Mouse (Mus musculus) MEL (cell line): ENCODE data around the gene Brpf1.

Experiments used
- CTCF ChIP-seq, 3 experiments: IDR thresholded peaks in 2 of 3; conservative IDR thresholded peaks in 1 of 3; 2 replicates each; pipeline ENCODE4 v1.5.1; 2011 to 2012; ENCODE audit warnings: low read length in 3 of 3, low read depth in 2 of 3, mild to moderate bottlenecking in 2 of 3, improper control_type of control experiment in 1 of 3, inconsistent platforms in 1 of 3, mixed read lengths in 1 of 3, moderate library complexity in 1 of 3; ENCODE audit not compliant: control insufficient read depth in 1 of 3, insufficient read depth in 1 of 3, poor library complexity in 1 of 3, severe bottlenecking in 1 of 3
- ELF1 ChIP-seq: IDR thresholded peaks from 2 replicates; pipeline ENCODE4 v1.6.1; 2014; ENCODE audit warnings: low read depth, mild to moderate bottlenecking, inconsistent platforms, low read length, improper control_type of control experiment, moderate library complexity
- EP300 ChIP-seq, 2 experiments: IDR thresholded peaks; 2 replicates each; pipeline ENCODE4 v1.6.1; 2011; ENCODE audit warnings: improper control_type of control experiment in 2 of 2, low read length in 2 of 2, low read depth in 1 of 2, mild to moderate bottlenecking in 1 of 2
- ETS1 ChIP-seq: IDR thresholded peaks from 2 replicates; pipeline ENCODE4 v1.6.1; 2012; ENCODE audit warnings: low read depth, mild to moderate bottlenecking, inconsistent platforms, low read length, improper control_type of control experiment, moderate library complexity
- JUND ChIP-seq: IDR thresholded peaks from 2 replicates; pipeline ENCODE4 v1.6.1; 2011; ENCODE audit warnings: low read depth, mild to moderate bottlenecking, improper control_type of control experiment, low read length
- KAT2A ChIP-seq: conservative IDR thresholded peaks from 2 replicates; pipeline ENCODE4 v1.6.1; 2012; ENCODE audit warnings: low read depth, low read length, improper control_type of control experiment, inconsistent platforms
- POLR2A ChIP-seq, 2 experiments: IDR thresholded peaks; 2 replicates each; pipeline ENCODE4 v1.6.1; 2011 to 2012; ENCODE audit warnings: low read length in 2 of 2, mild to moderate bottlenecking in 2 of 2, control low read depth in 1 of 2, improper control_type of control experiment in 1 of 2, low read depth in 1 of 2, moderate library complexity in 1 of 2; ENCODE audit not compliant: control insufficient read depth in 1 of 2, insufficient read depth in 1 of 2, poor library complexity in 1 of 2
- RAD21 ChIP-seq: IDR thresholded peaks from 2 replicates; pipeline ENCODE4 v1.6.1; 2011; ENCODE audit warnings: mild to moderate bottlenecking, low read depth, low read length, improper control_type of control experiment
- TCF12 ChIP-seq: IDR thresholded peaks from 2 replicates; pipeline ENCODE4 v1.6.1; 2014; ENCODE audit warnings: low read depth, mild to moderate bottlenecking, inconsistent platforms, low read length, improper control_type of control experiment, moderate library complexity
- USF1 ChIP-seq: IDR thresholded peaks from 2 replicates; pipeline ENCODE4 v1.6.1; 2014; ENCODE audit warnings: low read depth, mild to moderate bottlenecking, inconsistent platforms, low read length, improper control_type of control experiment, moderate library complexity
- USF2 ChIP-seq, 2 experiments: IDR thresholded peaks; 2 replicates each; pipeline ENCODE4 v1.6.1; 2011 to 2012; ENCODE audit warnings: improper control_type of control experiment in 2 of 2, low read length in 2 of 2, borderline replicate concordance in 1 of 2, inconsistent platforms in 1 of 2, low read depth in 1 of 2, mild to moderate bottlenecking in 1 of 2; ENCODE audit not compliant: insufficient read depth in 1 of 2
- ZC3H11A ChIP-seq: IDR thresholded peaks from 2 replicates; pipeline ENCODE4 v1.6.1; 2012; ENCODE audit warnings: low read depth, mild to moderate bottlenecking, inconsistent platforms, low read length, improper control_type of control experiment

DNA sequence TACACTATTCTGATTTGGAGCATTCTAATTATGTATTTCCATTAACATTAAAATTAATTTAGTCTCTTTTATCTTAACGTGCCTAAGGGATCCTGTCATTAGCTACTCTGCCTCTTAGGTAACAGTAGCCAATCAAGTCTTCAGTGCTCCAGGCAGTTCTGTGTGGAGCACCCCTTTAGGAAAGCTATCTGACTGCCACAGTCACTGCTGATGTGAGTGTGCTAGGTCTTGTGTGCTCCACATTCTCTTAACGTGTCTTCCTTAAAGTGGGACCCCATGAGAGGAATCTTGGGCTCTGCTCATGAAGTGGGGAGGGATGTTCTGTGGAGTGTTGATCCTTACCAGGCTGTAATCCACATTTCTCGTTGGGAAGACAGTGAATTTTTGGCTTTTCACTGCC is 34.6 kb upstream of the Brpf1 start:
- no peak for TF ChIP-seq ETS1
- no peak for TF ChIP-seq CTCF (IDR thresholded peaks at IDR 0.05 in 2 of 3, conservative IDR thresholded peaks at IDR 0.05 in 1 of 3; ENCODE audit: control insufficient read depth in 1 of 3, insufficient read depth in 1 of 3, low read depth in 2 of 3, low read length in 3 of 3, poor library complexity in 1 of 3, severe bottlenecking in 1 of 3)
- no peak for TF ChIP-seq ELF1
- TF ChIP-seq TCF12: no peak
- TF ChIP-seq ZC3H11A: no peak
- TF ChIP-seq POLR2A (IDR thresholded peaks at IDR 0.05; ENCODE audit: control insufficient read depth in 1 of 2, insufficient read depth in 1 of 2, low read depth in 1 of 2, low read length in 2 of 2, poor library complexity in 1 of 2): no peak
- no peak for TF ChIP-seq RAD21
- no peak for TF ChIP-seq EP300 (IDR thresholded peaks at IDR 0.05; ENCODE audit: low read depth in 1 of 2, low read length in 2 of 2)
- no peak for TF ChIP-seq USF2 (IDR thresholded peaks at IDR 0.05; ENCODE audit: borderline replicate concordance in 1 of 2, insufficient read depth in 1 of 2, low read depth in 1 of 2, low read length in 2 of 2)
- TF ChIP-seq KAT2A: no peak
- TF ChIP-seq JUND: no peak
- no peak for TF ChIP-seq USF1
